Mouse (Mus musculus): ENCODE data around the gene Ldhc.

DNA sequence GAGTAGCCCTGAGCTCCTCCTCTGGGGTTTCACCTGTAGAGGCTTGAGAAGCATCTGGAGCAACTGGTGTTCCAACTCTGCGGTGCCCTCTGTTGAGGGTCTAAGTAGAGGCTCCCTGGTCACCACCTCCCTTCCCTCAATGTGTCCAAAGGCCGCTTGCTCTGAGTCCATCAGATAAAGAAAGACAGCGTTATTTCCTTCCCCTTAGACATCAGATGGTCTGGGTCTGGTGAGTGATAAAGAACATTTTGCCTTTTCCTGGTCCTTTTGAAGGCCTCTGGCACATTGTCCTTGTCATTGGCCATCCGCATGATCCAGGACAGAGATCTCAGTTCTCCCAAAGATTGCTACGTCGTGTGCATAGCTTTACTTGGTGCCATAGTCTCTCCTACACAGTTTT lies 16.3 kb downstream of the Ldhc start:
- TF ChIP-seq CTCF (IDR thresholded peaks at IDR 0.05; ENCODE audit: low read depth, low read length) = no peak
- no peak for TF ChIP-seq POLR2AphosphoS5 (IDR thresholded peaks at IDR 0.05; ENCODE audit: insufficient replicate concordance, low read depth, low read length)
- no peak for TF ChIP-seq GATA1 (IDR thresholded peaks at IDR 0.05; ENCODE audit: borderline replicate concordance, low read length)
- TF ChIP-seq TAL1 (conservative IDR thresholded peaks at IDR 0.05; ENCODE audit: low read depth, low read length) = no peak
- no peak for TF ChIP-seq GATA2 (IDR thresholded peaks at IDR 0.05; ENCODE audit: borderline replicate concordance, low read depth, low read length)
